Mouse (Mus musculus) megakaryocyte, embryonic 14.5 days (primary cell): Measurements from ENCODE around the gene Igsf21.

Experiments used
- FLI1 ChIP-seq: IDR thresholded peaks from 2 replicates; pipeline ENCODE4 v1.6.1; 2012; ENCODE audit warnings: low read length, inconsistent platforms, mixed read lengths
- GATA1 ChIP-seq: IDR thresholded peaks from 3 replicates; pipeline ENCODE4 v1.6.1; 2012; ENCODE audit warnings: mixed read lengths, low read length, inconsistent platforms, borderline replicate concordance

GRCm38 (mm10) chr4:140244835-140245234 lies 1.7 kb downstream of the Igsf21 start:
- no peak for TF ChIP-seq GATA1
- no peak for TF ChIP-seq FLI1
